ENCODE assay signal across 8 mouse cellular contexts in the genomic region with DNA sequence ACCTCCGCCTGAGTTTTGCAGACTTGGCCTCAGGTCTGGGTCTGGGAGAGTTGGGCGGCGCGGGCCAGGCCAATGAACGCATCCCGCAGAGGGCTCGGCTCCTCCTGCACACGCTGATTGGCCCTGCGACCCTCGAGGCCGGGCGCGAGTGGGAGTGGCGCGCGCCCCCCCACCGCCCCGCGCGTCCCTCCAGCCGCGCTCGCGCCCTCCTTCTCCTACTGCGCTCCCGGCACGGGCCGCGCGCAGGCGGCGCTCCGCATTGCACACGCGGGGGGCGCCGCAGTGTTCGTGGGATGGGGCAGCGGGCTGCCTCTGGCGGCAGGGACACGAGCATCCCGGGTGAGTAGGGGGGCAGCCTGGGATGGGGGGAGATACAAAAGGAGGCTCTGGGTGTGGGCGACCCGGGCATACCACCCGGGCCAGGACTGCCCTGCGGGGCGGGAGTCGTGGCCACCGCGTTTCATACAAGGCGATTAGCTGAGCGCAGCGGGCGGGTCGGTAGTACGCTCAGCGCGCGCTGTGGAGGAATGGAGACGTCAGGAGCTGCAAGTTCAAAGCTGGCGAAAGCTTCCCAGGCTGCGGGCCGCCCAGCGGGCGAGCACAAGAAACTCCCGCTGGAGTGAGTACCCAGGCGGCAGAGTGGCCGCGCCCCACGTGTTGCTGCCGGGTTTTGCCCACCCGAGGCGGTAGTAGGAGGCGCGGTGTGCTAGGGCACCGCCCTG. TPM values are rescaled to one million over a fixed set of nuclear protein-coding genes. Genes with fewer than 3 reads are reported as not detected.
DNase-seq lines count a peak whose midpoint lies in the region; ATAC-seq and TF ChIP-seq lines count a peak whose summit lies in the region.

A gene (plus strand): TSS at position 184 of the 722 bp plus-strand sequence.

- H3K4me1 ChIP-seq in ES-Bruce4 (ENCODE audit: control insufficient read depth, insufficient read depth, low read length) = no peaks in the 10 kb centered on the region
- H3K4me1 ChIP-seq in hindbrain, embryonic 11.5 days (replicated peaks; ENCODE audit: control insufficient read depth, insufficient read depth, low read length) = no peaks in the 10 kb centered on the region

- H3K9me3 ChIP-seq in ES-Bruce4 (replicated peaks; ENCODE audit: control insufficient read depth, insufficient read depth, low read length, poor library complexity, severe bottlenecking) = no peaks in the 10 kb centered on the region
- H3K9me3 ChIP-seq in hindbrain, embryonic 11.5 days (ENCODE audit: control insufficient read depth, low read length) = no peaks in the 10 kb centered on the region

- peak within 1 kb of the TSS; percentile 91 for H3K4me2 ChIP-seq in hindbrain, embryonic 11.5 days (replicated peaks; ENCODE audit: low read depth, low read length)

- peak; percentile 96 for ATAC-seq in hindbrain, embryonic 11.5 days (ENCODE audit: low FRiP score)

- under 1% methylated on average over 65 of the region's 76 CpGs for WGBS in hindbrain, embryonic 11.5 days

- peaks cover 4% of the 10 kb centered on the region for H3K27me3 ChIP-seq in ES-Bruce4 (ENCODE audit: control insufficient read depth, insufficient read depth, low read length, poor library complexity, severe bottlenecking)
- H3K27me3 ChIP-seq in hindbrain, embryonic 11.5 days (ENCODE audit: control insufficient read depth, insufficient read depth, low read length) = peaks cover 7% of the 10 kb centered on the region

- peak within 1 kb of the TSS; percentile 76 for H3K4me3 ChIP-seq in ES-Bruce4 (ENCODE audit: low read depth, low read length)
- H3K4me3 ChIP-seq in hindbrain, embryonic 11.5 days (ENCODE audit: low read depth, low read length) = peak within 1 kb of the TSS; percentile 68

- TF ChIP-seq POLR2A in ES-Bruce4 (IDR thresholded peaks at IDR 0.05; ENCODE audit: insufficient read depth, low read length) = no peak

- peak within 1 kb of the TSS; percentile 75 for H3K9ac ChIP-seq in ES-Bruce4 (ENCODE audit: low read depth, poor library complexity, severe bottlenecking)
- peak within 1 kb of the TSS; percentile 60 for H3K9ac ChIP-seq in hindbrain, embryonic 11.5 days (ENCODE audit: low read depth, low read length)

- H3K36me3 ChIP-seq in ES-Bruce4 (ENCODE audit: control insufficient read depth, insufficient read depth, low read length, poor library complexity, severe bottlenecking) = no peaks in the 10 kb centered on the region
- no peaks in the 10 kb centered on the region for H3K36me3 ChIP-seq in hindbrain, embryonic 11.5 days (ENCODE audit: control insufficient read depth, insufficient read depth, low read length)

- DNase-seq in cerebellum, postnatal 10 days = peak; percentile 76 to 87
- peak; percentile 50 to 64 for DNase-seq in frontal cortex, postnatal 14 days (ENCODE audit: low spot score in 2 of 2)
- DNase-seq in hindbrain, embryonic 11.5 days (ENCODE audit: low spot score) = peak; percentile 81
- peak; percentile 31 to 35 for DNase-seq in layer of hippocampus, postnatal 25 days (ENCODE audit: extremely low spot score in 1 of 2, low spot score in 1 of 2)
- peak; percentile 62 for DNase-seq in lung, postnatal 10 days
- DNase-seq in retina, embryonic 14.5 days (ENCODE audit: low spot score) = peak; percentile 86
- DNase-seq in urinary bladder, postnatal 4 days (ENCODE audit: low spot score in 2 of 2) = peak; percentile 72 to 73

- no peak for TF ChIP-seq CTCF in ES-Bruce4 (IDR thresholded peaks at IDR 0.05; ENCODE audit: low read depth, low read length)

- no peak within 1 kb of the TSS for H3K27ac ChIP-seq in ES-Bruce4 (ENCODE audit: insufficient read depth, low read length)
- H3K27ac ChIP-seq in hindbrain, embryonic 11.5 days (ENCODE audit: low read depth, low read length) = 0 out of 2 replicates have a peak within 1 kb of the TSS, but pooled peaks have one; percentile 17

- no peak for TF ChIP-seq EP300 in ES-Bruce4 (IDR thresholded peaks at IDR 0.05; ENCODE audit: insufficient read depth, low read depth, low read length)

RNA-seq across cellular contexts. Expression of the gene that starts here (rescaled TPM):
- polyA plus RNA-seq in ES-Bruce4 (2011; ENCODE audit: insufficient read depth, insufficient read length, low read depth, missing spikeins) = 8.6 and 9.0 TPM in 2 replicates
- 5.3 and 5.5 TPM in 2 replicates for polyA plus RNA-seq in hindbrain, embryonic 11.5 days (2014; fragmentation: Nextera tagmentation; extraction: Ambion mirVana)
- 10 to 100 TPM; 20.1 to 20.2 TPM for total RNA-seq in layer of hippocampus, postnatal 25 days (2021)

Comparison
In these comparisons a context has a peak if more than half of its experiments do, and no peak if none do; other contexts are left out.
1. DNase-seq: peak in every context shown above with its lines; median percentile 86 in retina, embryonic 14.5 days; 82 in cerebellum, postnatal 10 days; 81 in hindbrain, embryonic 11.5 days; 72 in urinary bladder, postnatal 4 days; 62 in lung, postnatal 10 days; 57 in frontal cortex, postnatal 14 days; 33 in layer of hippocampus, postnatal 25 days.